Mouse (Mus musculus) MEL (cell line): Measurements from ENCODE around the gene Lmo1. TPM values are rescaled to one million over a fixed set of nuclear protein-coding genes. Genes with fewer than 3 reads are reported as not detected.
A peak's percentile ranks its signal among the peaks of the same experiment; 100 is the strongest.

Source experiments
- DNase-seq: peaks from one replicate; pipeline ENCODE4 v3.0.0; 2011; ENCODE audit warnings: low read depth, low spot score
- H3K27ac ChIP-seq: 2 replicates; pipeline ENCODE4 v1.5.1; 2012; ENCODE audit warnings: low read depth, mild to moderate bottlenecking, control low read depth, low read length, moderate library complexity; ENCODE audit not compliant: control insufficient read depth
- H3K27me3 ChIP-seq, 2 experiments: fragments of 150-350 bp in 1 of 2; sonication (generic) in 1 of 2; 2 replicates each; pipeline ENCODE4 v1.6.1; 2012; ENCODE audit warnings: low read length in 2 of 2, mild to moderate bottlenecking in 2 of 2, improper control_type of control experiment in 1 of 2, moderate library complexity in 1 of 2; ENCODE audit not compliant: insufficient read depth in 2 of 2, control insufficient read depth in 1 of 2
- H3K36me3 ChIP-seq, 2 experiments: 2 replicates each; pipeline ENCODE4 v1.6.1; 2012 to 2014; ENCODE audit warnings: low read length in 2 of 2, improper control_type of control experiment in 1 of 2, inconsistent platforms in 1 of 2, mild to moderate bottlenecking in 1 of 2; ENCODE audit not compliant: insufficient read depth in 2 of 2, control insufficient read depth in 1 of 2
- H3K4me1 ChIP-seq, 2 experiments: fragments of 150-350 bp in 1 of 2; sonication (generic) in 1 of 2; 2 replicates each; pipeline ENCODE4 v1.6.1; 2012; ENCODE audit warnings: low read length in 2 of 2, improper control_type of control experiment in 1 of 2, mild to moderate bottlenecking in 1 of 2; ENCODE audit not compliant: insufficient read depth in 2 of 2, control insufficient read depth in 1 of 2
- H3K4me3 ChIP-seq, 2 experiments: fragments of 150-350 bp in 1 of 2; sonication (generic) in 1 of 2; 2 replicates each; pipeline ENCODE4 v1.5.1; 2012; ENCODE audit warnings: low read depth in 2 of 2, low read length in 2 of 2, mild to moderate bottlenecking in 2 of 2, moderate library complexity in 2 of 2, control low read depth in 1 of 2, improper control_type of control experiment in 1 of 2; ENCODE audit not compliant: control insufficient read depth in 1 of 2, insufficient read depth in 1 of 2
- H3K79me2 ChIP-seq: 2 replicates; pipeline ENCODE4 v1.6.1; 2012; ENCODE audit warnings: mild to moderate bottlenecking, low read length, moderate library complexity; ENCODE audit not compliant: control insufficient read depth, poor library complexity, insufficient read depth
- H3K9ac ChIP-seq: 2 replicates; pipeline ENCODE4 v1.6.1; 2012; ENCODE audit warnings: low read depth, mild to moderate bottlenecking, control low read depth, low read length, moderate library complexity; ENCODE audit not compliant: control insufficient read depth, poor library complexity, severe bottlenecking
- H3K9me3 ChIP-seq: fragments of 150-350 bp; sonication (generic); replicated peaks from 2 replicates; pipeline ENCODE4 v1.6.1; 2012; ENCODE audit warnings: mild to moderate bottlenecking, low read length, improper control_type of control experiment, moderate library complexity; ENCODE audit not compliant: insufficient read depth
- CHD2 ChIP-seq: IDR thresholded peaks from 2 replicates; pipeline ENCODE4 v1.6.1; 2011; ENCODE audit warnings: low read length, improper control_type of control experiment
- CTCF ChIP-seq, 3 experiments: IDR thresholded peaks in 2 of 3; conservative IDR thresholded peaks in 1 of 3; 2 replicates each; pipeline ENCODE4 v1.5.1; 2011 to 2012; ENCODE audit warnings: low read length in 3 of 3, low read depth in 2 of 3, mild to moderate bottlenecking in 2 of 3, improper control_type of control experiment in 1 of 3, inconsistent platforms in 1 of 3, mixed read lengths in 1 of 3, moderate library complexity in 1 of 3; ENCODE audit not compliant: control insufficient read depth in 1 of 3, insufficient read depth in 1 of 3, poor library complexity in 1 of 3, severe bottlenecking in 1 of 3
- E2F4 ChIP-seq: IDR thresholded peaks from 2 replicates; pipeline ENCODE4 v1.6.1; 2011; ENCODE audit warnings: low read depth, low read length, improper control_type of control experiment, borderline replicate concordance
- EP300 ChIP-seq, 2 experiments: IDR thresholded peaks; 2 replicates each; pipeline ENCODE4 v1.6.1; 2011; ENCODE audit warnings: improper control_type of control experiment in 2 of 2, low read length in 2 of 2, low read depth in 1 of 2, mild to moderate bottlenecking in 1 of 2
- GABPA ChIP-seq: IDR thresholded peaks from 2 replicates; pipeline ENCODE4 v1.6.1; 2012; ENCODE audit warnings: low read depth, mild to moderate bottlenecking, inconsistent platforms, low read length, improper control_type of control experiment, moderate library complexity
- GATA1 ChIP-seq: IDR thresholded peaks from 2 replicates; pipeline ENCODE4 v1.6.1; 2011; ENCODE audit warnings: low read depth, low read length, improper control_type of control experiment
- HCFC1 ChIP-seq: IDR thresholded peaks from 2 replicates; pipeline ENCODE4 v1.6.1; 2012; ENCODE audit warnings: low read depth, mild to moderate bottlenecking, inconsistent platforms, low read length, improper control_type of control experiment, moderate library complexity
- KAT2A ChIP-seq: conservative IDR thresholded peaks from 2 replicates; pipeline ENCODE4 v1.6.1; 2012; ENCODE audit warnings: low read depth, low read length, improper control_type of control experiment, inconsistent platforms
- MAFK ChIP-seq: IDR thresholded peaks from 2 replicates; pipeline ENCODE4 v1.6.1; 2011; ENCODE audit warnings: low read depth, mild to moderate bottlenecking, low read length, improper control_type of control experiment, borderline replicate concordance
- MAX ChIP-seq: IDR thresholded peaks from 2 replicates; pipeline ENCODE4 v1.6.1; 2011; ENCODE audit warnings: low read length, improper control_type of control experiment
- MXI1 ChIP-seq: IDR thresholded peaks from 2 replicates; pipeline ENCODE4 v1.6.1; 2011; ENCODE audit warnings: mild to moderate bottlenecking, low read depth, low read length, improper control_type of control experiment
- MYB ChIP-seq: IDR thresholded peaks from 2 replicates; pipeline ENCODE4 v1.6.1; 2011; ENCODE audit warnings: mild to moderate bottlenecking, low read depth, low read length, improper control_type of control experiment
- NELFE ChIP-seq: IDR thresholded peaks from 2 replicates; pipeline ENCODE4 v1.6.1; 2011; ENCODE audit warnings: low read depth, low read length, improper control_type of control experiment
- RAD21 ChIP-seq: IDR thresholded peaks from 2 replicates; pipeline ENCODE4 v1.6.1; 2011; ENCODE audit warnings: mild to moderate bottlenecking, low read depth, low read length, improper control_type of control experiment
- RCOR1 ChIP-seq: IDR thresholded peaks from 2 replicates; pipeline ENCODE4 v1.6.1; 2012; ENCODE audit warnings: low read depth, mild to moderate bottlenecking, inconsistent platforms, low read length, improper control_type of control experiment
- SIN3A ChIP-seq: IDR thresholded peaks from 2 replicates; pipeline ENCODE4 v1.6.1; 2012; ENCODE audit warnings: low read length, improper control_type of control experiment, inconsistent platforms
- USF2 ChIP-seq, 2 experiments: IDR thresholded peaks; 2 replicates each; pipeline ENCODE4 v1.6.1; 2011 to 2012; ENCODE audit warnings: improper control_type of control experiment in 2 of 2, low read length in 2 of 2, borderline replicate concordance in 1 of 2, inconsistent platforms in 1 of 2, low read depth in 1 of 2, mild to moderate bottlenecking in 1 of 2; ENCODE audit not compliant: insufficient read depth in 1 of 2
- ZC3H11A ChIP-seq: IDR thresholded peaks from 2 replicates; pipeline ENCODE4 v1.6.1; 2012; ENCODE audit warnings: low read depth, mild to moderate bottlenecking, inconsistent platforms, low read length, improper control_type of control experiment
- ZKSCAN1 ChIP-seq: IDR thresholded peaks from 2 replicates; pipeline ENCODE4 v1.6.1; 2012; ENCODE audit warnings: low read depth, mild to moderate bottlenecking, inconsistent platforms, low read length, improper control_type of control experiment, moderate library complexity
- ZNF384 ChIP-seq: IDR thresholded peaks from 2 replicates; pipeline ENCODE4 v1.6.1; 2012; ENCODE audit warnings: low read depth, mild to moderate bottlenecking, inconsistent platforms, low read length, improper control_type of control experiment
- polyA plus RNA-seq, 2 experiments: library from polyadenylated mRNA; stranded (reverse) in 1 of 2; unstranded in 1 of 2; fragments of >175 nt in 1 of 2; fragments of >200 nt in 1 of 2; gene quantifications; 2 replicates each; pipeline versions ENCODE4 v1.2.1 to v1.2.4; 2012; ENCODE audit warnings: low replicate concordance in 2 of 2, low read depth in 1 of 2; ENCODE audit not compliant: insufficient read length in 2 of 2, insufficient read depth in 1 of 2, missing spikeins in 1 of 2
- total RNA-seq: library from RNA; depleted of rRNA; stranded (reverse); fragments of 300-350 nt; gene quantifications from 2 replicates; pipeline ENCODE4 v1.2.3, GENCODE M21; 2012

Lmo1 gene
- total and polyA plus RNA-seq, 3 experiments: not detected

DNA sequence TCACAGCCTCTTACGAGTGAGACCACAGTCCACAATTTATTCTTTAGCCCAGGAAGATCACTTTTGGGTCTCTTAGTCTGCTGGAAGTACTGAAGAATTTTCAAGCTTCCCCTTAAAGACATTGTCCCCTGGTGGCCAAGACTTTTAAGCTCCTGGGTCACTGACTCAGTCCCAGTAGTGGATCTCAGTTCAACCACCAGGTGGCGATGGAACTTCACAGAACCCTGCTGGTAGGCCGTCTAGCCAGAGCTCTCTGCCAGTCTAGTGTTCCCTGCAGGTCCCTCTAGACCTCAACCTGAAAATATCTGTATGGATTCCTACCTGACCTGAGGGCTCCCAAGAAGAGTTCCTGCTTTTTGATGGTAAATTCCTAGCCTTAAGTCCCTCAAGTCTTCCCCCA, 35.6 kb downstream of the Lmo1 start (continued):
- peak; percentile 80 for TF ChIP-seq ZC3H11A
- no peak for TF ChIP-seq NELFE
- TF ChIP-seq RAD21: peak; percentile 84
- TF ChIP-seq KAT2A: no peak
- no peak for TF ChIP-seq MAX
- no peak for TF ChIP-seq MXI1
- peak; percentile 75 to 99 (median 84) for TF ChIP-seq CTCF (IDR thresholded peaks at IDR 0.05 in 2 of 3, conservative IDR thresholded peaks at IDR 0.05 in 1 of 3; ENCODE audit: control insufficient read depth in 1 of 3, insufficient read depth in 1 of 3, low read depth in 2 of 3, low read length in 3 of 3, poor library complexity in 1 of 3, severe bottlenecking in 1 of 3)
- TF ChIP-seq USF2 (IDR thresholded peaks at IDR 0.05; ENCODE audit: borderline replicate concordance in 1 of 2, insufficient read depth in 1 of 2, low read depth in 1 of 2, low read length in 2 of 2): no peak
- no peak for TF ChIP-seq SIN3A

- H3K27ac ChIP-seq: no peak overlapping the region
- no peaks in the 10 kb centered on the region for H3K27me3 ChIP-seq
- H3K4me1 ChIP-seq: no peaks in the 10 kb centered on the region
- H3K36me3 ChIP-seq: no peaks in the 10 kb centered on the region
- no peak for DNase-seq
- H3K4me3 ChIP-seq: no peak overlapping the region
- no peak for TF ChIP-seq ZKSCAN1
- TF ChIP-seq RCOR1: no peak
- no peak for TF ChIP-seq HCFC1
- TF ChIP-seq EP300 (IDR thresholded peaks at IDR 0.05; ENCODE audit: low read depth in 1 of 2, low read length in 2 of 2): no peak
- TF ChIP-seq MXI1: no peak
- no peak for TF ChIP-seq CHD2
- no peak for TF ChIP-seq MYB
- TF ChIP-seq E2F4: no peak
- no peak for TF ChIP-seq RAD21
- no peaks in the 10 kb centered on the region for H3K9me3 ChIP-seq
- no peaks in the 10 kb centered on the region for H3K79me2 ChIP-seq
- no peak overlapping the region for H3K9ac ChIP-seq
These were observed 37.6 kb downstream of the Lmo1 start for GRCm38 (mm10) chr7:109137441-109137840.

GRCm38 (mm10) chr7:109131565-109131964, 43.4 kb downstream of the Lmo1 start:
- H3K27ac ChIP-seq: no peak overlapping the region
- no peak overlapping the region for H3K9ac ChIP-seq
- peak; percentile 36 for DNase-seq
- no peaks in the 10 kb centered on the region for H3K36me3 ChIP-seq
- no peaks in the 10 kb centered on the region for H3K79me2 ChIP-seq
- H3K4me1 ChIP-seq: no peaks in the 10 kb centered on the region
- no peaks in the 10 kb centered on the region for H3K27me3 ChIP-seq
- H3K4me3 ChIP-seq: no peak overlapping the region
- TF ChIP-seq GABPA: no peak
- TF ChIP-seq GATA1: no peak
- no peak for TF ChIP-seq MAX
- TF ChIP-seq ZNF384: no peak
- TF ChIP-seq EP300 (IDR thresholded peaks at IDR 0.05; ENCODE audit: low read depth in 1 of 2, low read length in 2 of 2): peak in 1 of 2 experiments; percentile 12; a peak in 1 of 4 replicates
- TF ChIP-seq MAFK: no peak
- TF ChIP-seq SIN3A: no peak
- H3K9me3 ChIP-seq: no peaks in the 10 kb centered on the region
